Mouse (Mus musculus): ENCODE measurements around the gene Crlf1. TPM values are rescaled to one million over a fixed set of nuclear protein-coding genes. Genes with fewer than 3 reads are reported as not detected.

Crlf1 gene
- total RNA-seq, 2 experiments from 2014 or later, result 3.7 to 4.7 TPM

DNA sequence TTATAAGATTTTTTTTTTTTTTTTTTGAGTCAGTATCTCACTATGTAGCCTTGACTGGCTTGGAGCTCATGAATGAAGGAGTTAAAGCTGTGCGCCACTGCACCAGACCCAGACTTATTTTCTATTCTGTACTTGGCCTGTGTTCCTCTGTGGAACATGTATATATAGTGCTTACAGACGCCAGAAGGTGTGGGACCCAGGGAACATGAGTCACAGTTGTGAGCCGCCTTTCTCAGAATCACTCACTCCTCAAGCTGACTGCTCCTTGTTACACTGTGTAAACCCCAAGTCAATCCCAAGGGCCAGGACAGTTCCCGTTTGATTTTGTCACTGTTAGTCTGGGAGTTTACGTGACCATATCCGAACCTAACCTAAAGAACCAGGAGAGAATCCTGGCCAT, 26.1 kb downstream of the Crlf1 start:
- DNase-seq (ENCODE audit: low spot score in 2 of 2), result no peak

DNA sequence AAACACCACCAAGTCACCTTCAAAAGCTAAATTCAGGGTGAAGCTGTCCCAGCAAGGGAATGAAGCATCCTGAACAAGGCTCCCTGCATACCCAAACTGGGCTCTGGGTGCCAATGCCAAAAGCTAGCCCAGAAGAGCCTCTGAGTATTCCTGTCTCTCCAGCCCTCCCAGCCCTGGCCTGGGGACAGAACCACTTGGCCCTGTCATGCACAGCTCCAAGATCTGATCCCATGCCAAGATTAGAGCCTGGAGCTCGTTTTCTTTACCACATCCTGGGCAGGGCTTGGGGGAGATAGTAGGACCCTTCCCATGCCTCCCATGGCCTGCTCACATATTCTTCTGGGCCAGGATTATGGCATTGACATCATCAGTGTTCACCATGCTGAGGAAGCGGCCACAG, 26.6 kb downstream of the Crlf1 start:
- no peak for DNase-seq (ENCODE audit: low spot score in 2 of 2)

DNA sequence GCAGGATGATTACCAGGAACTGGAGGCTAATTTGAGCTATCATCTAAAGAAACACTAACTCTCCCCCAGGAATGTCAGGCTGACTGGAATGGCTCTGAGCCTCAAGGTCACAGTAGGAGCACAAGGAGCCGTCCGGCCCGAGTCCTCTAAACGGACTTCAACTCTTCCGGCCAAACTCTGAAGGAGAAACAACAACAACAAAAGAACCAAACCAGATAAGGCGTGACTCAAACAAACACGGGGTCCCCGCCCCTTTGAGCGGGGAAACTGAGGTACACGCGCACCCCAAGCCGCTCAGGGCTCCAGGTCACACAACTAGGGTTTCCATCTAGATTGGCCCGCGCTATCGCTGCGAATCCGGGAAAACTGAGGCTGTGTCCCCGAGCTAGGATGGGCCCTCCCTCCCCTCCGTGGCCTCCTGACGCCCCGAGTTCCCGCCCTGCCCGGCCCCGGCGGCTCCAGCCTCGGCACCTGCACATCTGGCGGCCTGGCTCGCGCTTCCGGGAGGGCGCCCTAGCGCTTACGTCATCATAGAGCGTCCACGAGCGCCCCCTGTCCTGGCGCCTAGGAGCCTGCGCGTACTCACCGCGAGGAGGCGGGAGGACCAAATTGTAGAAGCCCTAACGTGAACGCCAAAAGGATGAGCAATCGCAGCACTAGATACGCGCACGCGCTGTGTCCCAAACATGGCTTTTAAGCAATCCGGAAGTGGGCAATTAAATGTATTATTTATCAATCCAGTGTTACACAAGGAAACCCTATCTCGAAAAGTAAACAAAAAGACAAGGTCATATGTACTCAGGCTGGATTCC, 29.8 kb downstream of the Crlf1 start:
- peak; percentile 87 to 94 for DNase-seq (ENCODE audit: low spot score in 2 of 2)

DNA sequence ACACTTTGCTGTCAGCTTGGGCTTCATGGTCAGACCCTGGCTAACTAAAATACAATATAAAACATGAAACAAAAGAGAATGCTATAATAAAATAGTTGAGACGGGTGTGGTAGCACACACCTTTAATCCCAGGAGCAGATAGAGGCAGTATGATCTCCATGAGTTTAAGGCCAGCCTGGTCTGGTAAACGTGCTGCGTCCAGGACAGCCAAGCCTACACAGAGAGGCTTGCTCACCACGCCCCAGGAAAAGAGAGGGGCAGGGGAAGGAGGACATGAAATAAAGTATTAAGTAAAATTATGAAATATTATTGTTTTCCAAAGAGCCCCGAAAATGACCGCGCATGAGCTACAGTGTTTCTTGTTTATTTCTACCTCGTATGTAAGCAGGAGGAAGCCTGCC, 34.2 kb downstream of the Crlf1 start:
- no peak for DNase-seq (ENCODE audit: low spot score in 2 of 2)

DNA sequence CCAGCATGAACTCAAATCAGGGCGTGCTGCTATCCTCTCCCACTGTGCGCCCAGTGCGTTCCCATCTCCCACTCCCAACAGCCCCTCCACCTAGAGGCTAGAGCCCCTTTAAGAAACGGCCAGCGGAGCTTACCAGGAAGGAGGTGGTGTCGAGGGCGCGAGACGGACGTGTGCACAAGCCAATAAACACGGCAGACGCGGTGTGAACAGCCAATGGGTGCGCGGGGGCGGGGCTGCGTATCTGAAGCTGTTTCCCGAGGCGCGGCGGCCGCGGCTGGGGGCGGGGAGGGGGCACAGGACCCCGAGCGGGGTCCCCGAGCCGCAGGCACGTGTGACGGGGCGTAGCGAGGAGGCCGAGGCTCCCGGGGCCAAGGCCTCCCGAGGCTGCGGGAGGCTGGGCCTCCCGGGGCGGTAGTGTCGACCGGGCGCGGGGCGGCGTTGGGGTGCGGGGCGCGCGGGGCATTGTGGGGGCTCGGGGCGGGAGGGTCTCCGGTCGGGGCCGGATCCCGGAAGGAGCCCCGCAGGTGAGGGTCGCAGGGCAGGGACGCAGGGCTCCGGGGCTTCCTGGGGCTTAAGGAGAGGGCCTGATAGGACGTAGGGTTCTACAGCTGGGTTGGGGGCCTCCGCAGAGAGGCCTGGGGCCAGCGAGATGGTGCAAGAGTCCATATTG, 34.7 kb downstream of the Crlf1 start, which contains the start of the genes Fkbp8 and Kxd1:
TSS of gene Fkbp8 (plus strand) at position 213 of the 670 bp plus-strand sequence.
TSS of gene Kxd1 (minus strand) at position 445 of the 670 bp plus-strand sequence.
- peak; percentile 96 to 97 for DNase-seq (ENCODE audit: low spot score in 2 of 2)

DNA sequence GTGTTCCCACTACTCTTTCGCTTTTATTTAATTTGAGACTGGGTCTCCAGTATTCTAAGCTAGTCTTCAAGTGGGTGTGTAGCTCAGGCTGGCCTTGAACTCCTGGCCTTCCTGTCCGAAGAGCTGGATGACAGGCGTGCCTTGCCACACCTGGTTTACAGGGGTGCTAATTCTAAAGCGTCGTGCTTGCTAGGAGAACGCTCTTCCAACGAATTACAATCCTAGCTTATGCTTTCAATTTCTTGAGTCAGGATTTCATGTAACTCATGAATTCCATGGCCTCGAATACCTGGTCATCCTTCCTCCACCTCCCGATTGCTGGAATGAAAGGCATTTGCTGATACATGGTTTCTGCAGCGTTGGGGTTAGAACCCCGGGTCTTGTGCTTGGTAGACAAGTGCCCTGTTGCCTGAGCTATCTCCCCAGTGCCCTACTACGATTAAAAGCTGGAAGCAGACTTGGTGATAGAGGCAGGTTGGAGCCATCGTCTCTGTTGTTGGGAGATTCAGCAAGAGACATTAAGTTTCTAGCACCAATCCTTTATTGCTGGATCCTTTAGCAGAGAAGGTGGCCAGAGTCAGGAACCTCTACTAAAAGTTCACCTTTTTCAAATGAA, 35.3 kb downstream of the Crlf1 start:
- no peak for DNase-seq (ENCODE audit: low spot score in 2 of 2)

DNA sequence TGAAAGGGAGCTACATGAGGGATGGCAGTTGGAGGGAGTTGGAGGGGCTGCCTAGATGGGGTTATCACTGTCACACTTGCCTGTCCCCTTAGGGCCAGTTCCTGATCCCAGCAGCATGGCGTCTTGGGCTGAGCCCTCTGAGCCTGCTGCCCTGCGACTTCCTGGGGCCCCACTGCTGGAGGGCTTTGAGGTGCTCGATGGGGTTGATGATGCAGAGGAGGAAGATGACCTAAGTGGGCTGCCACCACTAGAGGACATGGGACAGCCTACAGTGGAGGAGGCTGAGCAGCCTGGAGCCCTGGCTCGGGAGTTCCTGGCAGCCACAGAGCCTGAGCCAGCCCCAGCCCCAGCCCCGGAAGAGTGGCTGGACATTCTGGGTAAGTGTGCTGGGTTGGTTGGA, 36.3 kb downstream of the Crlf1 start:
- DNase-seq (ENCODE audit: low spot score in 2 of 2), result no peak

DNA sequence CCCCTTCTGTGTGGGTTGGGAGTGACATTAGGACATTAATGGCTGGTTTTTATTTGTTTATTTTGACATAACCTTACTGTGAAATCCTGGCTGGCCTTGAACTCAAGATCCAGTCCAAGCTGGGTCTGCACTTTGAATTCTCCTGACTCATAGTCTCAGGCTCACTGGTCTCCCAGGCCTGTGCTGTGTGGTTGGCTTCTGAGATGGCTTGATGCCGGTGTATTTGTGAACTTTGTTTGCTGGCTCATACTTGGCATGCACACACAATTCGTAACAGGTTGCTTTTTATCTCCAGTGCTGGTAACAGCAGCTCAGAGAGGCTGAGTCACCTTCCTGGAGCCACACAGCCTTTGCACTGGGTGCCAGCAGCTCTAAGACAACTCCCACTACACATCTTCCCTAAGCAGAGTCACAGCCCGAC, 36.8 kb downstream of the Crlf1 start:
- DNase-seq (ENCODE audit: low spot score in 2 of 2), result no peak

DNA sequence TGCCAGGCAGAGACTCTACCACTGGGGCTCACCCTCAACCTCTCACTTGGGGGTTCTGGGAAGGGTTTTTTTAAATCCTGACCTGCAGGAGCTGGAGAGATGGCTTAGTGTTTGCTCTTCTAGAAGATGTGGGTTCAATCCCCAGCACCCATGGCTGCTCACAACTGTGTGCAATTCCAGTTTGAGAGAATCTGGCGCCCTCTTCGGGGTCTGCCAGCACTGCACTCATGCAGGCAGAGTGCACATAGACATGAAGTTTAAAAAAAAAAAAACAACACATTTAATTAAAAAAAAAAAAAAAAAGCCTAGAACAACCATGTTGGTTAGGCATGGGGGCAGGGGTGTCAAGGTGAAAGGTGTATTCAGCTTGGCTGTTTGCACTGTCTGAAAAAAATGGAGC, 37.4 kb downstream of the Crlf1 start:
- DNase-seq (ENCODE audit: low spot score in 2 of 2), result no peak

DNA sequence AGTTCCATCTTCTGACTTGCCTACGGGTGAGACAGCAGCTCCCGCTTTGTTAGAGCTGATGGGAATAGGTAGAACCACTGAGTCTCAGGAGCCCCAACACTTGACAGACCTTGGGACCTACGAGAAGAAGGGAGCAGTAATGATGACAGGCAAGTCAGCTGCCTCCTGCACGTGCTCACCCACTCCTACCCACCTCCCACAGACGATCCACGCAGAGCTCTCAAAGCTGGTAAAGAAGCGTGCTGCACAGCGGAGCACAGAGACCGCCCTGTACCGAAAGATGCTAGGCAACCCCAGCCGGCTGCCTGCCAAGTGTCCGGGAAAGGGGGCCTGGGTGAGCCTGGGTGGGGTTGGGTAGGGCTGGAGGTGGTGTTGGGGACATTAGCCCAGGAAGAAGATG, 41.3 kb downstream of the Crlf1 start:
- DNase-seq (ENCODE audit: low spot score in 2 of 2), result no peak

DNA sequence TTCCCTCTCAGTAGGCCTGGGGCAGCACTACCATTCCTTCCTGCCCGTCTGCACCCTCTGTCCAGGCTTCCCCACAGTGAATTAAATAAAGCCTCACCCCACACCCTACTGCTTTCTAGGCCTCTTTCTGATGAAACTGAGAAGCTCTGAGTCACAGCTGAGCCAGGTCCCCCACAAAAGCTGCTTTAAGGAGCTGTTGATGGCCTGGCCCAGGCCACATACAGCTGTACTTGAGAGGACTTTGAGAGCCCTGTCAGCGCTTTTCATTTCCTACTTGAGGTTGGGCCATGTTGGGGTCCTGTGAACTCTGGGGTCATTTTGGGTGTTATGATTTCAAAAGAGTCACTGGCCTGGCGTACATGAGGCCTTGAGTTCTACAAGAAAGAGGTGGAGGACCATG, 42.3 kb downstream of the Crlf1 start:
- DNase-seq (ENCODE audit: low spot score in 2 of 2), result no peak

DNA sequence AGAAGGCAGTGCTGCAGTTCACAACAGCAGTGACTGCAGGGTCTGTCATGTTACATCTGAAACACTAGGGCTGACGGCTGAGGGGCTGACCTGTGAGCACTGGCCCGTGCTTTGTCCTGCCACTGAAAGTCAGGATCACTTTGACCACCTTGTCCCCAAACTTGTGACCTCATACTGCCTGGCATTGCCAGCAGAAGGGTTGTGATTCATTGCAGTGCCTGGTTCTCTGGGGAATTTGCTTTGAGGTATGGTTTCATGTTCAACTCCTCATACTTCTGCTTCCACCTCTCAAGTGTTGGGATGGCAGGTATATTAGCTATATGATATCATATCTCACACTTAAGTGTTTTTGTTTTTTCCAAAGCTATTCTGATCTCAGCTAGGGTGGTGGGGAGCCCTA, 42.7 kb downstream of the Crlf1 start:
- DNase-seq (ENCODE audit: low spot score in 2 of 2), result no peak

DNA sequence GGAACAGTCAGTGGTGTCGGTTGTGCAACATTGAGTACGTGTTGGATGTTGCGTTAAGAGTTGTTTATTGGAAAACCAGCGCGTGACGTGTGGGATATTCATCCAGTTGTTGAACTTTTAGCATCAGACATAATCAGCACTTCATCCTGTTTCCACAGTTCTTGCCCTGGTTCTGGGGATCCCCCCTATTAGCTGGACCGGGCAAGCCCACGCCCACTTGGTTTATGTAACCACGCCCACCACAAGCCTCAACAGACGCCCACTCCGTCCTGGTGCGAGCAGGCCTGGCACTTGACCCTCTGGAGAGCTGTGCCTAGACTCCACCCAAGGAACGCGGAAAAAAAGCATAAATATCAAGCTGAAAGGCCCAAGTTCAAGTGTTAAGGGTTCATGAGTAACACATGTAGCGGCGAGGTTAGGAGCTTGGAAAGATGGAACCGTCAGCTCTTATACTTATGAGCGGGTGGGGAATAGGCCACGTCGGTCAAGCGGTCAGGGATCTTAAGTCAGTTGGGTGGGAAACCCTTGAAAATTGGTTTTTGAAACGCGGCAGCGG, 45.1 kb downstream of the Crlf1 start:
- DNase-seq (ENCODE audit: low spot score in 2 of 2), result peak in 1 of 2 experiments; percentile 61

DNA sequence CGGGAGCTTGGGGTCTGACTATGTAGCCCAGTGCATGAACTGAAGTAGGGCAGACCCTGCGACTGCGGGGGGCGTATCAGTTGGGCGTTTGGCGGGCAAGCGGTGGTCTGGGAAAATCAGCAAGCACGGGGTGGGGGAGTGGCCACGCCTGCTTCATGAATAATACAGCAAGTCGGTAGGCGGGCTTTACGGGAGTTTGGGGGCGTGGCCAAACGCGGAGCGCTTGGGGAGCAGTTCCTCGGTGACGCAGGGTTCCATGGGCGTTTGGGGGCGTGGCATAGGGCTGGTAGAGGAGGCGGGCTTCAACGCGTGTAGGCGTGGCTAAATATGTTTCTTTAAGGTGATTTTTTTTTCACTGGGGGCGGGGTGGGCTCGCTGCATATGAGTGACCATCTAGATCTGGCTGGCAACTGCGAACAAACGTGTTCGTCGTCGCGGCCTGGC, 45.7 kb downstream of the Crlf1 start:
- DNase-seq (ENCODE audit: low spot score in 2 of 2), result peak; percentile 99 to 100

DNA sequence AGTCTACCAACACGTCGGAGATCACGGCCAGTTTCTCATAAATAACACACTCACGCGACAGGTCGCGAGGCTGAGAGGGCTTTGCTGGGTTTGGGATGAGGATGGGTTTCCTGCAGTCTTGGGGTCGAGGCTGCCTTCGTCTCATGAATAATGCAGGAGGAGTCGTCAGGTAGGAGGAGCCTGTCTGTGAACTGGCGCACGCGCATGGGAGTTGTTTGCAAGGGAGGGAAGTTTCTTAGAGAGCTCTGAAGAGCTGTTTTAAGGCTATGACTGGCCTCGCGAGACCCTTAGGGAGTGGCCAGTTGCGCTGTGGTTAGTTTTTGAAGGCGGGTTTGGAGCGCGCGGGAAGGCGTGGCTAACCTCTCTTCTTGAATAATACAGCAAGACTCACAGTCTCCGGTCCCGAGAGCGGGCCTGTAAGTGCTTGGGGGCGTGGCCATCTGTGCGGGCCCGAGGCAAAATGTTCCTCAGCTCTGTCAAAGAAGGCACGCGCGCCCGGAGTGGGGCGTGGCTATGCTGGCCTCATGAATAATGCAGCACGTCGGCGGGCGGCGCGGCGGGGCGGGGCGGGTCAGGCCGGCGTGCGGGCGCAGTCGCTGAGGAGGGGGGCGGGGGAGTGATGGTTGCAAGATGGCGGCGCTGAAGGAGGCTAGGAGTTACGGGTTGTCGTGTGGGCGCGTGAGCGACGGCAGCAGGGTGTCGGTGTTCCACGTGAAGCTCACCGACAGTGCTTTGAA, 46.3 kb downstream of the Crlf1 start, which contains the start of gene Ell:
TSS of gene Ell (plus strand) at position 381 of the 737 bp plus-strand sequence.
- DNase-seq (ENCODE audit: low spot score in 2 of 2), result peak; percentile 98 to 100

DNA sequence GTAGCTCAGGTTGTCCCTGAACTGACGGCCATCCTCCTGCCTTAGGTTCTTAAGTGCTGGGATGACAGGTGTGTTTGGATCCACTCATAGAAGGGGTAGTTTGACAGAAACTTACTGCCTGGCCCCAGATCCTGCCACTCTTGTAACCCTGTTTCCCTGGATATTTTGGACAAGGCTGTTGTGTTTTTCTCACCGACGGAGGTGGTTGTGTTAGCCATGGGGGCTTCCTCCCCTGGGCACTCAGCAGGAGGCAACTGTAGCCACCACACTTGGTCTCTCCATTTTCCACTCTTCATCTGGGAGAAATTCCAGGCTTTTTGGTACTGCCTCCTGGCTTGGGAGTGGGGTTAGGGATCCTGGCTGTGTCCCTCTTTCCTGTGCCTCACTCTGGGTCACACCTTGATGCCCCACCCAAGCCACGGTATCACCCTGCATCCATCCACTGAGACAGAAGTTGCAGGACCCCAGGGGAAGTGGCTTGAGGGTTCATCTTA, 47.1 kb downstream of the Crlf1 start:
- DNase-seq (ENCODE audit: low spot score in 2 of 2), result no peak

DNA sequence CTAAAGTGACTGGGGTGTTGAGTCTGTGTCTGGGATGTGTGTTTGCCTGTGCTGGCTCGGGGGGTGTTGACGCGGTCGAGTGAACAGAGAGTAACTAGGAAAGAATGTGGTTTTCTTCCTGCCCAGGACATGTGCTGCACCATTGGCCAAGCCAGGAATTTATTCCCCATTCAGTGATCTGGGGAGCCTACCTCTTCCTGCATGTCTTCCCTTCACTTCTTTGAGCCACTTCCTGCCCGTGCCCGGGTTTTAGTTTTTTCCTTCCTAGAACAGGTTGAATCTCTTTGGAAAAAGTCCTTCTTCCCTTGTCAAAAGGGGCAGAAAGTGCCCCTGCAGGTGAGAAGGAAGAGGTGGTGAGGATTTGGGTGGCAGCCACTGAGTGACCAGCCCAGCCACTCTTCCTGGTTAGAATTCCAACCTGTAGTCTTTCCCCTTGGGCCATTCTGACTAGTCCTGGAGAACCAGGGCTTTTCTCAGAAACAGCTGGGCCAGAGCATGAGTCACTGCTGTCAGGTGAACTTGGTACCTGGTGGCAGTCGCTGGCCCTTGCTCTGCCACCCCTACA, 47.6 kb downstream of the Crlf1 start:
- no peak for DNase-seq (ENCODE audit: low spot score in 2 of 2)

DNA sequence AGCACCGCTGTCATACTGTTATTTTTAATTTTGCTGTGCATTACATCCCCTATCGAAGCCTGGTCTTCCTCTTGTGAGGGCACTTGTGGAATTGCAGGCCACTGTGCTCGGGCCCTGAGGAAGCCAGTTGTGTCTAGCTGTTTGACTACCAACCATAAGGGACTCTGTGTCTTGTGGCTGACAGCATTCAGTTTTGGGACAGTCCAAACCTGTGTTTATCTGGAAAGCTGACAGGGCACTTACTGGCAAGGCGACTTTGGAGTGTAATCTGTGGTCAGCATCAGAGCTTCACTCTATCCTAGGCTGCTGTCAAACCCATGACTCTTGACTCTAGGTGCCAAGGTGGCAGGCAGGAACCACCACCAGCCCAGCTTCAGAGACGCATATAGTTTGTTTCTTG, 48.1 kb downstream of the Crlf1 start:
- DNase-seq (ENCODE audit: low spot score in 2 of 2), result no peak

DNA sequence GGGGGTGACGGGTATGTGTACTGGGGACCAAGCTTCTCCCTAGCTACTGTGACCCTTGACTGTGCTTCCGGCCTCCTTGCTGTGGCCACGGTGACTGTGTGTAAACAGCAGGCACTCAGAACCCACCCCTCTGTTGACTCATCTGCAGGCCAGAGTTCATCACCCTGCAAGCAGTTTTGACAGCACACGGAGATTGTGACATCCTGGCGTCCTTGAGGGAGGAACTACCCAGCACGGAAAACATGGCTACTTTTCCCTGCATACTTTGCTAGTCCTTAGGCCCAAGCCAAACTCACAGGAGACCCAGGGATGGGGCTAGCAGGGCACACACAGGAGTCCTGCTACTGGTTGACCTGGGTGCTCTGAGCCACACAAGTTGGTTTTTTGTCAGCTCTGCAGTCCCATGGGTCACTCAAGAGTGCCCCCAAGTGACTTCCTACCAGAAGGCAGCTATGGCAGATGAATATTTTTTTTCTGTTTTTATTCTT, 51.3 kb downstream of the Crlf1 start:
- DNase-seq (ENCODE audit: low spot score in 2 of 2), result no peak

DNA sequence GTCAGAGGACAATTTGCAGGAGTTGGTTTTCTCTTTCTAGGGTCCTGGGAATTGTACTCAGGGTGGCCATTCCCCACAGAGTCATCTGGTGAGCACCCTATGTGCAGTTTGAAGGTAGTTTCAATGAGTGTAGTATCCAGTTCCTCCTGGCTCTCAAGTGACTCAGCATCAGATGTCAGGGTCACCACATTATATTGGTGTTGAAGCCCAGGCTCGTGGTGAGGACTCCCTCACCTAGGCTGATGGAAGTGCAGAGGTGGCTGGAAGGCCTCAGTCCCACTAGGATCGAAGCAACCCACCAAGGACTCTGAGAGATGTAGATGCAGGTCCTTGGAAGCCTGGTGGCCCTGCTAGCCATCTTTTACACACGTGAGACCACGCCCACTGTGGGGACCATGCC, 53.5 kb downstream of the Crlf1 start:
- no peak for DNase-seq (ENCODE audit: low spot score in 2 of 2)

All from gastrocnemius, postnatal 4 days (tissue).